Mouse (Mus musculus) testis, postnatal 14 days (tissue): Measurements from ENCODE around the gene Ckmt2.

ENCODE experiments used
- DNase-seq: peaks from one replicate; pipeline ENCODE4 v3.0.0; 2021; ENCODE audit warnings: low spot score

The Ckmt2 gene

DNA sequence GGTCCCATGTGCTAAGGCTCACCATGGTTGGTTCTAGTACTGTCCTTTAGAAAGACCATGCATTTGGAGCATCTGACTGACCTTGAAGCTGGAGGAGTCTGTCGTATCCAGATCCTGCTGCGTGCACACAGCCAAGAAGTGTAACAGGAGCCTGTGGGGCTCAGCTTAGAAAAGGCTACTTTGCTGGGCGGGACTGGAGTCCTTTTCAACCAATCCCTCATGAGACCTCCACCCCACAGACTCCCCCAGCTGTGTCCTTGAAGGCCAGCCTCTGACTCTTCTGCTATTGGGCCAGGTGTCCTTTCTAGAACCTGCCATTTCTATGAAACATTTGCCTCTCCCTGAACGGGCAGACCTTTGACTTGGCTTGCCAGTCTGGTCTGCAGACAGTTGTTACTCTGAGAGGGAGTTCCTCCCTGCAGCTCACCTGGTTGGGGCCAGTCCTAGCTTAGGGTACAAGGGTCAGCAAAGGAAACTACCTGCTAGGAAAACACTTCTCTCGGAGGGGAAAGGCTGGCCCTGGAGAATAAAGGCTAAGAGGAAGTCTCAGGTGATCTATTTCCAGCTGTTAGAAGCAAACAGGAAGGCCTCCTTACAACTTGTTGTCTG lies at the start of gene Ckmt2:
TSS of gene Ckmt2 (minus strand) at position 145 of the 609 bp plus-strand sequence.
- no peak for DNase-seq

DNA sequence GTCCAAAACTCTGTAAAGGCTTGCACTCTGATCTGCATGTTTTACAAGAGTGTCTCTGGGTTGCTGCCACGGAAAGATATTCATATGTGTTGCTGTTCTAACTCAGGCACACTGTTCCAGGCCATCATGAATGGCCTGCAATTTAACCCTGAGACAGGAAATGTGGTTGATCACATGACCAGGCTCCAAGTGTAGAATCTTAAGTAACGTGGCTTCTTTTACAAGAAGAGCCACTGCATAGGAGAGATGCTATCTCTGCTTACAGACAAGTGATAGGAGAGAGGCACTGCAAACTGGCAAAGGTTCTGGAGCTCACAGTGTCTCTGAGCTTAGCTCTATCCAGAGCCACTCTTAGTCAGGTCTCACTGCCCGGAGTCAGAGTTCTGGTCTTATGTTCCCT lies 44.3 kb upstream of the Ckmt2 start:
- no peak for DNase-seq

DNA sequence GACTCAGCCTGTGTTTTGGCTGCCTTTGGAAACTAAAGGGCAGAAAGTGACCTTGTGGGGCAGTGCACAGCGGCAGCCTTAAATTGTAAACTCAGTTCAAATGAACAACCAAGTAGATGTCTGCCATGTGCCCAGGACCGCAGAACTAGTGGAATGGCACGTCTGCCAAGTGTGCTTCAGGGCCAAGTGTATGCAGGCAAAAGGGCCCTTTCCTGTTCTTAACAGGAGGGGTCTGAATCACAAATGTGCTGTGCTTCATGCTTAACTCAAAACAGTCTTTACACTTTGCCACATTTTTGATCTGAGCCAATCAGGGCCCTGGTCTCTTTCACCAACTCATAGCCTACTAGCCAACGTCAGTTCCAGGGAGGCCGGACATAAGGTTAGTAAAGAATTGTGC lies 42.1 kb upstream of the Ckmt2 start:
- no peak for DNase-seq

DNA sequence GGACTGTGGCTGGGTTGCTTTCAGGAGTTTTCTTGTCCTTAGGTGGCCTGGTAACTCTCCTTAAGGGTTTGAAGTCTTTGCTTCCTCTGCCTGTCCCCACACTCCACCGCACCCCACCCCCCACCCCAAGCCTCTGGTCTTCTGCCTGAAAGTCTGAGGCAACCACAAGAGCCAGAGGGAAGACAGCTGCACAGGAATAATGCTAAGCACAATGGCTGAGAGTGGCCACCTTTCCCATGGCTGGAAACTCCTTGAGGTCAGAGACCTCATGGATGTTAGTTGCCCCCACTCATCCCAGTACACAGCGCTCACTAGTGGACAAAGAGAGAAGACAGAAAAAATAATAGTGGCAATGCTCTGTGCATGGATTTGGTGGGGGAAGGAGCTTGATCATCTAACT lies 41.1 kb upstream of the Ckmt2 start:
- no peak for DNase-seq

DNA sequence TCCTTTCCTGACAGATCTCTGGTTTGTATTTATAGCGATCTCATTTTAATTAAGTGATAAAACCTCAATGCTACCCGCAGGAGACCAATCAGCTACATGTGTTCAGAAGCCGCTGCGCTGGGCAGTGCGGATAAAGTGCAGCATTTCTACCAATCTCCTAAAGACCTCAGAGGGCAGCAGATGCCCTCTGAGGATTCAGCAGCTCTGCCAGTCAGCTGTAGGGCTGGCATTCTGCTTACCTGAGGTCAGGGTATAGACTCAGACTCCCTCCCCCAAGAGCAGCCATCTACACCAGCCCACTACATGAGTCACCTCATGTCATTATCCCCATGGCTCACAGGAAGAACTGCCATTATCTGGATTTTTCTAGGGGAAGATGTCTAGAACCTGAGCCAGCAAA lies 39.6 kb upstream of the Ckmt2 start:
- DNase-seq, result no peak

DNA sequence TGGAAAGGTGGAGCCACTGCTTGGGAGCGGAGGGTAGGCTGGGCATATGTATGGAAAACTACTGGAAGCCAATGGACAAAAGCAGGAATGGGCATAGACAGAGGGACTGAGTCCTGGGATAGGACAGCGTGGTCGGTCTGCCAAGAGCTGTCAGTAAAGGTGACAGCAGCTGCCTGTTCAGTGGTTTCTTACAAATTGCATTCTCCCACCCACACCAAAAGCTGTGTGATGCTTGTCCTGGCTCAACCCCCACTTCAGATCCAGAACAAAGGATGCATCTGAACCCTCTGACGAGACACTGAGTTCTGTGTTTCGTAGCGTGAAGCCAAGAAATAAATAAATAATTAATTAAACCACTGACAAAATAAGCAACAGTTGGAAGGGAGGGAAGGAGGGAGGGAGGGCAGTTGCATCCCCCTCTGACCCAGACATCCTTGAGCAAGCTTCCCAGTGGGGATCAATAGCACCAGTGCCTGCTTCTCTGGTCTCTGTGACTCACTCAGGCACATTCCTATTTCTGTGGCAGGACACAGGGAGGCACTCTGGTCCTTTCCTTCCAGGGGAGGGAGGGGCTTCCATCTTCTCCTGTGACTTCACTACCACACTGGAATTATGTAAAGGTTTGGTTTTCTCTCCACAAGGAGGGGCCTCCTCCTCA lies 39.0 kb upstream of the Ckmt2 start:
- DNase-seq, result no peak

DNA sequence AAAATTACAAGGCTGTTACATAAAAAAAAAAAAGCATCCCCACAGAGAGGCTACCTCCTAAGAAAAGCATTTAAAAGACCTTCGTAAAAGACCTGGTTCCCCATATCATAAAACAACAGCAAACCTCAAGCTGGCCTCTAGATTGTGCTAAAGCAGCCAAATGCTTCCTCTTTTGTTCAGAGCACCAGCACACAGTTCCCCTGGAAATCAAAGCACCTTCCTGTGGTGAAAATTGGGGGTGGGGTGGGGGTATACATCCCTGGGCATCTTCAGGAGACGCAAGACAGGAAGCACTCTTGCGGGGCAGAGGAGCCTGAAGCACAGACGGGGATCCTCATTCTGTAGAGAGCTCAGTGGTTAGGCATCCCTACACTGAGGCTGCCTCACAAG lies 38.5 kb upstream of the Ckmt2 start:
- no peak for DNase-seq

DNA sequence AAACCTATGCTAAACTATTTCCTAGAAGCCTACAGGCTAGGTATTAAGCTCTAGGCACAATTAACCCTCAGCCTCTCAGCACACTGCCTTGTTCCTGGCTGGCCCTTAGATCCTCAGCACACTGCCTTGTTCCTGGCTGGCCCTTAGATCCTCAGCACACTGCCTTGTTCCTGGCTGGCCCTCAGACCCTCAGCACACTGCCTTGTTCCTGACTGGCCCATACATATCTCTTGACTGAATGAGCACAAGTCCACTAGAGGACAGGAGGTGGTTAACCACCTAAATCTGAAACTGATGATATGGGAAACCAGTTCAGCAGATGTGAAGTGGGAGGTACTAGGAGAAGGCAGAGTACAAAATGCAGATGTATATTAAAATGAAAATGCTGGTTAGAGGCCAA lies 35.0 kb upstream of the Ckmt2 start:
- DNase-seq, result no peak

DNA sequence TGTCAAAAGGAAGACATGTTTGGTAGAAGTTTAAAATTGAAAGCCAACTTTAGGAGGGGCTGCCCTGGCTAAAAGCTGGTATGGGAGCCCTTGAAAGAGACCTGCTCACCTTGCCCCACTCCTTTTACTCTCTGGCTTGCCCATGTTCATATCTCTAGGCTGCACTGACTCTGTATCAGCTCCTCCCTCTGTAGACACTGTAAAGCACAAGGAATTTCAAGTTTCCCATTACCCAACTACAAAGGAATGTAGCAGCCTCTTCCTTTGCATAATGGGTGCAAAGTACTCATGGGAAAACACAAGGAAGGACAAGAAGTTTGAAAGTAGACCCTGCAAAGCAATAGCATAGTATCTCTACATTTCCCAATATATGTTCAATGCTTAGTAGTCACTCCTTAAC lies 34.5 kb upstream of the Ckmt2 start:
- no peak for DNase-seq

DNA sequence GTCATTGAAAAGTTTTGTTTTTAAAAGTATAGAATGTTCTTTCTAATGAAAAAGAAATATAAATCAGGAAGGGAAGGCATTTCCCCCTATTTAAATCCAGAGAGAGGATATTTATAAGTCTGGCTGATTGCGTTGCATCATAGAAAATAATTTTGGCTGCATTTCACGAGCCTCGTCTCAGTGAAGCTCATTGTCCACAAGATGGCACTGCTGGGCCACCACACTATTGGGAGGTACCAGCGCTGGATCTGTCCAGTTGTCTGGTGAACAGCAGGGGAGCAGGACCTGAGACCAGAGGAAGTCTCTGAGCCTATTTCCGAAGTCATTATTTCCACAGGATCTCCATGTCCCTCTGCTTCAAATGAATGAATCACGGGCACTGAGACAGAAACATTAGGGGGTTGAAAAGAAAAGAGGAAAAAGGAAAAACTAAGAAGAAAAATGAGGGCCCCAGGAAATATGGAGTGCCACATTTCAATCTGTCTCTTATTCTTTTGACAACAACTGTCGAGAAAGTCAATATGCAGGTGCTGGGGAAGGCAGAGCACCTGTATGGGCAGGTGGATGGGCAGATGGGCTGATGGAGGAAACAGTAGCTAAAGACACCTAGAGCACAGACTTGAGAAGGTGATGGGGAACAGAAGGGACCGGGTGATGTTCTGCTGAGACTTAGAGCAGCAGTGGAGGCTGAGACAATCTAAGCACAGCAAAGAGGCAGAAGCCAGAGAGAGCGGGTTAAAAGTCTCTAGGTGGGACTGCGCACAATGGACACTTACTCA lies 31.7 kb upstream of the Ckmt2 start:
- DNase-seq, result peak; percentile 52

DNA sequence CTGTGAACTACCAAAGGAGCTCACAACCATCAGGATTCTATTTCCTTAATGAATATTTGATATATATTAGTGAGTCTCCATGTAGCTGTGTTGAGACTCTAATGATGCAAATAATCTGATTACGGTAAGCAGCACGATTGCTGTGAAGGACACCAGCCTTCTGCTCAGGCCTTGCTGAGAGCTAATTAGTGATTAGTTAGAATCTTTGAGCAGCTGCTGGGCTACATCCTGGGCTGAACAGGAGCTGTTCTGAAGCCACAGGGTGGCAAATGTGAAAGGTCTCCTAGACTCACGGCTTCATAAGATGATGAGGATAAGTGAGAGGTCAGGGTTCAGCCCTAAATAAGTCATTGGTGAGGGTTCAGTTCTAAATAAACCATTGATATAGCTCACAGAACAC lies 29.7 kb upstream of the Ckmt2 start:
- DNase-seq, result no peak

DNA sequence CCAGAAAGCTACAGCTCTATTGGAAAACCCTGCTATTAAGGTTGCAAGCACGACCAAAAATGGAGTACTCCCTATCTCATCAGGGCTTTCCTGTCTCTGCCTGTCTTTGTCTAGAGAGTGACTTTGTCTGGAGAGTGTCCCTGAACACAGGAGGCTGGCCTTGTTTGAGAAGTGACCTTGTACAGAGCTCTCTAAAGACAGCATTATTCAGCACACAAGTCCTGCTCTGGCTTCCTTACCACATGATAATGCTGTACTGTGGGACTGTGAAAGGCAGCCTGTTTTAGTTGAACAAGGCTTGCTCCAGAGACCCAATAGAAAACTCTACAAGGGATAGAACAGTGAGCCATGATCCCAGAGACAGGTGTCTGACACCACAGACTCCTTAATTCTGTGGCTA lies 19.8 kb upstream of the Ckmt2 start:
- DNase-seq, result peak; percentile 8

DNA sequence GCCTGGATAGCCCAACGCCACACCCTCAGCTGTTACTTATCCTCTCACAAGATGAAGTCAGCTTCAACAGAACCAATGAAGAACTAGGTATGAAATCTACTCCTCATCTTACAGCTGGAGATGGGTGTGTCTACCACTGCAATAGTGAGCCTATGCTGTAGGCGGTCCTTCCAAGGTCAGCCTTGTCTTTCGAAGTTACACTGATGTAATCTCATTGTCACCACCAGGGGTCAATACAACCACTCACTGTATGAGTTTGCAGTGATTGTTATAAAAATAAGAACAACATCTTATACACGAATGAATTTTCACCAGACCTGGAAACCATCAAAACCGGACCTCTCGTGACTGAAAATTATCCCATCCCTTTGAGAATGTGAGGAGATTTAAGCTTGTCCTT lies 16.4 kb upstream of the Ckmt2 start:
- DNase-seq, result no peak

DNA sequence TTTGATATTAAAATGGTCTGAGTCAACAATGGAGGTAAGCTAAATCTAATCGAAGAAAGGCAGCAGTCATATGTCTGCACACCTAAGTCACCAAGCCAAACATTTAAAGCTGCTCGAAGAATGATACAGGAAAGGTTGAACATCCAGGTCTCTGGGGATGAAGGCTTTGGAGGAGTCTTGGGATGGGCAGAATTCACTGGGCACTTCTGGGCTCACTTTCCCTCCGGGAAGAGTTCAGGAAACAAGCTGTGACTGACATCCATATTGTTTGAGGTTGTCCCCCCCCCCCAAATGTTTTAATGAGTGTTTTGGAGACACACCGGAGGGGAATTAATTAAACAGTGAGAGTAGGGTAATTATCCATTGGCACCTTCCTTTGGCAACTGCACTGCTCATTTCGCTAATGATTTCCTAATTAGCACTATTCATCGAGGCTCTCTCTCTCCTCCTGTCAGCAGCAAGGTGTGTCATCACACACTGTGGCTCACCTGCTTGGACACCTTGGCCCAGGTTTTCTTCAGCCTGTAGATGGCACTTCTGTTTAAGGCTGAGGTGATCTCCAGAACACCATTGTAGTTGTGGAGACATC lies 13.4 kb upstream of the Ckmt2 start:
- no peak for DNase-seq

DNA sequence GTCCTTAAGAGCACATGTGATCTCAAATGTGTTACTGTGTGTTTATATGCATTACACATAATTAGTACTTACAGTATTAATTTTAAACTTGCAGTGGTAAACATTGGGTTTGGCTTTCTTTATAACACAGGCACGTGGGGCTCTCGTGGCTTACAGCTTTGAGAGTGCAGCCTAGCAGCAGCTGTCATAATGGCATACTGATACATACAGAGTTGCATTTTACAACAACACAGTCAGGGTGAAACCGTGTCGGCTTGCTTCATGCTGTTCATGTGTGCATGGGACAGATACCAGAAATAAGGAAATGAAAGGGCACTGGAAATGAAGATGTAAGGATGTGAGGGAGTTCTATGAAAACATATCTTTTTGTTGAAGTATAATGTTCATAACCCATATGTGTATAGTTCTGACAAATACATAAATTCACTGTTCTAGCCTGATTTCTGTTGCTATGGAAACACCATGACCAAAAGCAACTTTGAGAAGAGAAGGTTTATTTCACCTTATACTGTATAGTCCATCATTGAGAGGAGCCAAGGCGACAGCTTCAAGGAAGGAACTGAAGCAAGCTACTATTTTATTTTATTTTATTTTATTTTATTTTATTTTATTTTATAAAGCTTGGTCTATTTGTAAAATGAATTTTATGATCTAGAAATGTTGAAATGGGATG lies 8.2 kb upstream of the Ckmt2 start:
- no peak for DNase-seq

DNA sequence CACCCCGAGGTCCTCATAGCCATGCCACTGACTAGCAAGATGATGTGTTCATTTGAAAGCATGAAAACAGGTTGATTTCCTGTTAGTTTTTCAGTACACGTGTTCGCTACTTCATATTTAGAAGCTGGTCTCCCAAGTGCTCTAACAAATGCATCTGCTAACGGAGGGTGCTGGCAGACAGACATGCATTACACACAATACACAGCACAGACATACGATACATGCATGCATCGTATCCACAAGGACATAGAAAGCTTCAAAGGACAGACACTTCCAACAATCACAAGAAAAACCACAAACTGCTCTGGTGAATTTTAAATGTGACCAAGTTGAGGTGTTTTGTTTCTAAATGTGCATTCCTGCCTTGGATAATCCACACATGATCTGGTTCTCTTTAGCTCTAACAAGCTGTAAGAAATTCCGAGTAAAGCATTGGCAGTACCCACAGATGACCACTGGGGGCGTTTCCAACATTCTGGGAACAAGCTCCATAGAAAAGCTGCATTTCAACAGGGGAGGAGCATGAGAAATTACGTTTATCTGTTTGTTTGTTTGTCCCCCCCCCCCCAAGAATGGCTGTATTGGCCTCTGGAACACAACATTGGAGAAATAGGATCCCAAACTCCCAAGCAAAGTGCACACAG lies 5.3 kb upstream of the Ckmt2 start:
- no peak for DNase-seq

DNA sequence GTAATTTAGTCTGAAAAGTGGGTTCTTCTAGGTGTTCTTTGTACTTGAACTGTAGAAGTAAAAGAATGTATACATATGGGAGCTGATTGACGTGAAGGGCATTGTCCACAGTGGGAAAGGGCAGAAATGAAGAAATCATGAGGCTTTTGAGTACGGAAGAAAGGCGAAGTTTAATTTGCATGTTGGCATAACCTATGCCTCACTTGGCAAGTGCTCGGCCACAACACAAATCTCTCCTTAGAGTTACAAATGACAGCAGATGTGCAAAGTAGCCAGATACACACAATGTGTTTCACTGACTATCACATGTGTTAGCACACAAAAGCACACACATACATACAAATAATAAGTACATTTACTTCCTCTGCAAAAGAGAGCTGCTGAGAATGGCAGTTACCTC lies 3.6 kb upstream of the Ckmt2 start:
- no peak for DNase-seq

DNA sequence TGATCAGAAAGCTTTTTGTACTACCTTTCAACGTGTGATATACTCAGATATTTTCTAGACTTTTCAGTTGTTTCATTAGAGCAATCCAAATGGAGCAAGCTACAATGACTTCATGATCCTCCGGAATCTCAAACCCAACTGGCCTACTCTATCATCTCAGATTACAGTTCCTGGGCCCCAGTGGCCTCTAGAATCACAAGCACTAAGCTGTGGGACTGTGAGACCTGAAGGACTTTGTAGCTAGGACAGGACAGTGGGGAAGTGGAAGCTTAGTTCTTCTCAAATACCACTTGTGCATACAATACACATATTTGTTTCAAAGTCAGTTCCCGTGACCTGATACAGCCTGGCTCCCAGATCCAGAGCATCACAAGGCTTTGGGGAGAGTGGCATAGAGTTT lies 1.3 kb upstream of the Ckmt2 start:
- DNase-seq, result no peak

DNA sequence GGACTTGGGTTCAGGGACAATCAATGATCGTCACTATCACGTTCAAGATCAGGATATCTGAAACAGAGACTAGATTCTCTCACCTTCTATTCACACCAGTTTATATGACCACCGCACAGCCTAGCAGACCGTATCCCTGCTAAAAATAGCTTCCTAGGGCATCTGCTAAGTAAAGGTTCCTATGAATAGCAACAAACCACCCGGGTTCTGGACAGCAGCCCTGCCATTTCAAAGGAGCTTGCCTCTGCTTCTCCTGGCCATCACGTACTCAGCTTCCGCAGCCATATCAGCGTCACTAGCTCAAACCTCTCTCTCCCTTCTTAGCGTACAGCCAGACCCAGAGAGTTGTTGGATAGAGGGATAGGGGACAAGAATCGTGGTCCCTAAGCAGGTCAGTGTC lies 665 bp upstream of the Ckmt2 start:
- DNase-seq, result no peak

DNA sequence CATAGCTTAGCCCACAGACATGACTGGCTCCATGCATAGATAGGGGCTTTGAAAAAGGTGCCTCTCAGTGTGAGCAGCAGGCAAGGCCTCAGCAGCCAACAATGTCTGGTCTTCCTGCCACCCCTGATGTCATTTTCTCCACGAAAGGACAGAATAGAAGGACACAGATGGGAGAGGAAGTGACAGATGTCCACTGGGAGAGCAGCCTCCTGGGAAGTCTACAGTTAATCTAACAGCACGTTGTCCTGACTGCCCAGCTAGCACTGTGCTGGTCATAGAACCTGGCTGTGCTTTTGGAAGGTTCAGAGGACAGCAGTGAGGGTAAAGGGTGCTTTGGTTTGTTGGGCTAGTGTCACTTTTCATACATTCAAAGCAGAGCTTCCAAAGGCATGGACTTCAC lies 1.1 kb downstream of the Ckmt2 start:
- DNase-seq, result no peak

DNA sequence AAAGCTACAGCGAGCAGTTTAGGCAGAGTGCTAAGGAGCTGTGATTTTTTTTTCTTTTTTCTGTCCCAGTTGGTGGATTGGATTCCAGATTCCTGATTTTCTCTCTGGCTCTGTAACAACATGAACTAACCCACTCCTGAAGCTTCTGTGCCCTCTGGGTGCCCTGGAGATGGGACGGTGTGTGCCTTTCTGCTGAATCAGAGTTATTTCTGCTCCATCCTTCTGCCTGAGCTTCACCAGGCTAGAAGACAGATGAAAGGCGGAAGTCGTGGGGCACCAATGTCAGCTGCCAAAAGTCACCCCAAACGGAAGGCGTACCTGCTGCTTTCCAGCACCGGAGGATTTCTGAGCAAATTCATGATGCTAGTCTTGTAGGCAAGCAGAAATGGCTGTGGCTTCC lies 2.1 kb downstream of the Ckmt2 start:
- DNase-seq, result no peak

DNA sequence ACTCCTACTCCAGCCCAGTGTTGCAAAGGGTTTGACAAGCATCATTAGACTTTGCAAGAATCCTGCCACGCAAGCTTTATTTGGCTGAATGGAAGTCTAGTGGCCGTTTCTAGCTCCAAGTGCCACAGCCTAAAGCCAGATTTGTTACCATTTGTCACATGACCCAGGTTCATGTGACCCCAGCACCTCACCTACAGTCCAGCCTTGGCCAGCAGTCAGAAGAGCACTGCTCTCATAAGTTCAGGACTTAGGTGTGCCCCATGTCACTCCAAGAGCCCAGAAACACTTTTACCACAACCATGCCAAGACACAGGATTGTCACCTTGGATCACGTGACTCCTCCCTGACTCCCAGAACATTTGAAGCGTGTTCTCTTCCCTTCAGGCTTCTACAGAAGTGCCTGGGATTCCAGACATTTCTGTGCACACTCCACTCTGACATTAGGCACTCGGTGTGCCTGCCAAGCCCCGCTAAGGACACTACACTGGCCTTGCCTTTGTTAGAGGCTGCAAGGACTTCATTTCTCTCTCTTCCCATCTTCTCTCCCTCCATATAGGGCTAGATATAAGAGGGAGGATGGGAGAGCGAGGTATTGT lies 2.9 kb downstream of the Ckmt2 start:
- DNase-seq, result no peak
